11 mouse cellular contexts compared by ENCODE assay signal in genomic region chr15:81097456-81097855, GRCm38 (mm10).
DNase-seq lines count a peak whose midpoint lies in the region; ATAC-seq and TF ChIP-seq lines count a peak whose summit lies in the region.
"Had no signal": no experiment of that assay in that cellular context is flagged by ENCODE, and none has a peak within 500 bp of the region (broad histone marks: within the 10 kb centered on the region; RNA-seq: fewer than 3 reads in every experiment).

No protein-coding gene starts in this region.

- peak; percentile 39 to 66 for DNase-seq in adrenal gland, adult (ENCODE audit: inconsistent age in 2 of 2, low spot score in 1 of 2)
- no peak for DNase-seq in adrenal gland, adult 8-10 months
- DNase-seq in liver = peak; percentile 13
- no peak for DNase-seq in liver, embryonic 11.5 days (ENCODE audit: low spot score)
- DNase-seq in brain, embryonic 14.5 days (ENCODE audit: low read depth) = peak; percentile 34
- peak; percentile 81 for DNase-seq in thymus, postnatal 0 days (ENCODE audit: low spot score)
- no peak for DNase-seq in urinary bladder, postnatal 4 days (ENCODE audit: low spot score in 2 of 2)
- DNase-seq: midbrain, embryonic 14.5 days had no signal

- H3K9ac ChIP-seq in liver, embryonic 11.5 days (ENCODE audit: low read depth, low read length) = no peak overlapping the region
- no peak overlapping the region for H3K9ac ChIP-seq in midbrain, embryonic 15.5 days
- H3K9ac ChIP-seq: limb, embryonic 15.5 days had no signal

- no peaks in the 10 kb centered on the region for H3K36me3 ChIP-seq in liver, embryonic 11.5 days (ENCODE audit: control insufficient read depth, insufficient read depth, low read length)
- H3K36me3 ChIP-seq in midbrain, embryonic 15.5 days (replicated peaks) = no peaks in the 10 kb centered on the region
- H3K36me3 ChIP-seq: embryonic facial prominence, embryonic 10.5 days; limb, embryonic 15.5 days had no signal

- no peak overlapping the region for H3K4me3 ChIP-seq in liver, embryonic 11.5 days (ENCODE audit: low read depth, low read length)
- no peak overlapping the region for H3K4me3 ChIP-seq in midbrain, embryonic 15.5 days
- H3K4me3 ChIP-seq: embryonic facial prominence, embryonic 10.5 days; limb, embryonic 15.5 days had no signal

- no peaks in the 10 kb centered on the region for H3K27me3 ChIP-seq in liver, embryonic 11.5 days (replicated peaks; ENCODE audit: control insufficient read depth, insufficient read depth, low read length)
- no peaks in the 10 kb centered on the region for H3K27me3 ChIP-seq in midbrain, embryonic 15.5 days (replicated peaks)
- H3K27me3 ChIP-seq: limb, embryonic 15.5 days had no signal

- no peak overlapping the region for H3K27ac ChIP-seq in liver, embryonic 11.5 days (ENCODE audit: low read depth, low read length)
- H3K27ac ChIP-seq in midbrain, embryonic 15.5 days = no peak overlapping the region
- H3K27ac ChIP-seq: embryonic facial prominence, embryonic 10.5 days; limb, embryonic 15.5 days had no signal

- H3K9me3 ChIP-seq in liver, embryonic 11.5 days (ENCODE audit: control insufficient read depth, low read length) = no peaks in the 10 kb centered on the region
- H3K9me3 ChIP-seq in midbrain, embryonic 15.5 days = no peaks in the 10 kb centered on the region
- H3K9me3 ChIP-seq: embryonic facial prominence, embryonic 10.5 days; limb, embryonic 15.5 days had no signal

- no peak for ATAC-seq in liver, embryonic 11.5 days (replicated peaks; ENCODE audit: low FRiP score)
- ATAC-seq in midbrain, embryonic 15.5 days (replicated peaks) = no peak

- 35% methylated on average over 4 of the region's 4 CpGs for WGBS in liver, embryonic 11.5 days
- WGBS in midbrain, embryonic 15.5 days = 38% methylated on average over 4 of the region's 4 CpGs

- TF ChIP-seq POLR2A in brain, embryonic 14.5 days (IDR thresholded peaks at IDR 0.05; ENCODE audit: borderline replicate concordance, extremely low read depth, insufficient read depth, insufficient read length, poor library complexity, severe bottlenecking) = no peak

- peaks cover 15% of the 10 kb centered on the region for H3K4me1 ChIP-seq in liver, embryonic 11.5 days (replicated peaks; ENCODE audit: control insufficient read depth, insufficient read depth, low read length)
- peaks cover 10% of the 10 kb centered on the region for H3K4me1 ChIP-seq in midbrain, embryonic 15.5 days

- no peak overlapping the region for H3K4me2 ChIP-seq in liver, embryonic 11.5 days
- no peak overlapping the region for H3K4me2 ChIP-seq in midbrain, embryonic 15.5 days
- H3K4me2 ChIP-seq: limb, embryonic 15.5 days had no signal

- TF ChIP-seq CTCF in brain, embryonic 14.5 days (IDR thresholded peaks at IDR 0.05; ENCODE audit: borderline replicate concordance, extremely low read depth, insufficient read depth, insufficient read length) = no peak

Comparison
In these comparisons a context has a peak if more than half of its experiments do, and no peak if none do; other contexts are left out.
1. DNase-seq: peak in adrenal gland, adult (2 of 2), liver (single experiment), brain, embryonic 14.5 days (single experiment) and thymus, postnatal 0 days (single experiment); none in adrenal gland, adult 8-10 months (single experiment), liver, embryonic 11.5 days (single experiment) and urinary bladder, postnatal 4 days (0 of 2).